Mouse (Mus musculus): Measurements from ENCODE around the gene Car14. TPM values are rescaled to one million over a fixed set of nuclear protein-coding genes. Genes with fewer than 3 reads are reported as not detected.

The Car14 gene
- polyA plus RNA-seq (2015; fragmentation: Illumina TruSeq; extraction: RNeasy Lipid Tissue Mini Kit (QIAGEN cat#74804); ENCODE audit: insufficient read depth, low replicate concordance) = not detected

DNA sequence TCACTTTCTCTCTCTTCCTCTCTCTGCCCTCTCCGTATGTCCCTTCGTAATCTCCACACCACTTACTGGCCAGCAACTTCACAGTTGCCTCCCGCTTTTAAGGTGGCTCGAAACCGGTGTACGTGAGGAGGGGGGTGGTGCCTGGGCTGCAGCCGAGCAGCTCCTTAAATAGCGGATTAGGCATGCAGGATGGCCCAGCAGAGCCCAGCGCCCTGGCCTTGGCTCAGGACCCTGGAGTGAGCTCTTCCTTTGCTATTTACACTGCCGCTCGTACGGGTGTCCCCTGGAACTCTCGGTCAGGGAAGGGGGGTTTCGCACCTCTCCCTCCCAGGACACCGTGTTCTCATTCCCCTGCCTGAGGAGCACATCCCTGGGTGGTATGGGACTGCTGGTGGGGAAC is at the start of gene Car14:
Gene Car14, minus strand, starts transcription at position 124 of the 400 bp plus-strand sequence.

DNA sequence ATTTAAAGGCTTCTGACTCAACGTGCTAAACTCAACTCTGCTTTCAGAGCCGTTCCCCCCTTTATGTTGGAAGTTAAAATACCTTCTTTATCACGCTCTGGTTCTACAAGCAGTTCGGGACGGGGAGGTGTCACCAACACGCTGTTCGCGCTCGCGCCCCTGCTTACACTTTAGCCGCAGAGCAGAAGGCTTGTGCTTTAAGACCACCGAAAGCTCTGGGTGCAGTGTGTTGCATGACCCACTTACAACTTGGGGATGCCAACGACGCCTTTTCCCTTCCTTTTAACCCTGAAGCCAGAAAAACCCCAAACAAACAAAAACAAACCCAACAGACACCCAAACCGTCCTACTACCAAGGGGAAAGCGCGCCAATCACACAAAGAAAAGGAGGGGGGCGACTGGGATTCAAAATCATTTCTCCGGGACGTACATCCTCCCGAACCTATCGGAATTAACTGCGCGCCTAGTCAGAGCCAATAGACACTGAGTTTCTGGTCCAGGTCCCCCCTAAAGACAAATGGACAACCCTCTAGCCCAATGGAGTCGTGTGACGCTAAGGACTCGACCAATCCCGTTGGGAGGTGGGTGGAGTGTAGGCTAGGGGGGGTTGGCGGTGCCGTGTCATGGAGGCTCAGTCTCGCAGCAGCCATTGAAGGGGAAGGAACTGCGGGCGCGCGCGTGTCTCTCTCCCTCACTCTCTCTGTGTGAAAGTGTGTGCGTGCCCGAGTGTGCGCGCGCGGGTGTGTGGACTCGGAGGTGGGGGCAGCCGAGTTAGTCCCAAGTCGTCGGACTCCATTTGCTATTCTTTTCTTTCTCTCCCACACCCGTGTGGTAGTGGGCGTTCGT is 24.4 kb upstream of the Car14 start, which contains the start of gene Anp32e:
Gene Anp32e, plus strand, starts transcription at position 589 of the 846 bp plus-strand sequence.

DNA sequence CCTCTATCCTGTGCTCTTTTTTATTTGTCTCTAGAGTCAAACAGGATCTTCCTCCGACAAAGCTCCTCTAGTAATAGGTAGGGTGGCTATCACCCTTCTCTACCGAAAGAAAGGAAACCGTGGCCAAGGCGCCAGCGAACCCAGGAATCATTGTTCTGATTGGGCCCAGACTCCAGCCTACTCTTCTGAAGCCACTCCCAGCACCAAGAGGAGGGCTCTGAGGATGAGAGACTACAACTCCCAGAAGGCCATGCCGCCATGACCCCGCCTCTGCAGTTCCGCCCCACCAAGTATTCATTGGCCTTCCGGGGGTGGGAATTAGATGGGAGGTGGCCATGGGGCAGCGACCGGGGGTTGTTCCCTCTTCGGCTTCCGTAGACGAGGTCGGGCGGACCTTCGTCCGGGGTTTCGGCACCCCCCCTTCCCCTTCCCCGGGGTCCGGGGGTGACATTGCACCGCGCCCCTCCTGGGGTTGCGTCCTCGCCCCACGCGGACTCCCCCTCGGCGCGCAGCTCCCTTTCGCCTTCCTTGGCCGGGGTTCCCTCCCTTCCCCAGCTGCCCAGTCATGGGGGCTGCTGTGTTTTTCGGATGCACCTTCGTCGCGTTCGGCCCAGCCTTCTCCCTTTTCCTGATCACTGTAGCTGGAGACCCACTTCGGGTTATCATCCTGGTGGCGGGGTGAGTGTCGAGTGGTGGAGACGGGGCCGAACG is 10.7 kb downstream of the Car14 start, which contains the start of gene Aph1a:
Gene Aph1a, plus strand, starts transcription at position 364 of the 711 bp plus-strand sequence.

DNA sequence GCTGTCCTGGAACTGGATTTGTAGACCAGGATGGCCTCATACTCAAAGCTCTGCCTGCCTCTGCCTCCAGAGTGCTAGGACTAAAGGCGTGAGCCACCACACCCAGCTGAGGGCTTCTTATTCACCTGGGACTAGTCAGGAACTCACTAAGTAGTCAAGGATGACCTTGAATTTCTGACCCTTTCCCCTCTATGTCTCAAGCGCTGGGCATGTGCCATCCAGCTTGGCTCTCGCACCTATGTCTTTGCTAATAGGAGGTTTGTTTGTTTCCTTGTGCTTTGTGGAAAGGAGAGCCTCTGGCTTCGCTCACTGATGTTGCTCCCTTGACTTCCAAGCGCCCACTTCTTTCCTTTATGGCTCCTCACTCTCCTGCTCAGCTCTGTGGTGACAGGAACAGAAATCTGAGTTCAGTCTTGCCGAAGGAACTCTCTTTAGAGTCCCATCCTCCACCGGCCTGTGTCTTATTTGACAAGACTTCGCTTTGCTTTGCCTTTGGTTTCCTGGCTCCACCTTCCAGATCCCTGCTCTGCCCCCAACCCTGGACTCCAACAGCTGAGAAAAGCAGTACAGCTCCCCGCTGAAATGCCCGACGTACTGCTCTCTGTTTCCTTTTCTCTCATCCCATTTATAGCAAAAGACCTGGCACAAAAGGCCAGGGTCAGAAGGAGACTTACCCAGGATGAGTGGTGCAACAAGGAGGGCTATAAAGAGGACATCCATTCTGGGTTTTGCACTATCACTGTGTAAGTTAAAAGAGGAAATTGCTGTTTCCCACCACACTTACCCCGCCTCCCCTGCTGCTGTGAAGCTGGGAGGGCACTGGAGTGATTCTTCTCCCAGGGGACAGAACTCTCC is 13.1 kb downstream of the Car14 start, which contains the start of gene BC028528:
Gene BC028528, minus strand, starts transcription at position 795 of the 855 bp plus-strand sequence.

DNA sequence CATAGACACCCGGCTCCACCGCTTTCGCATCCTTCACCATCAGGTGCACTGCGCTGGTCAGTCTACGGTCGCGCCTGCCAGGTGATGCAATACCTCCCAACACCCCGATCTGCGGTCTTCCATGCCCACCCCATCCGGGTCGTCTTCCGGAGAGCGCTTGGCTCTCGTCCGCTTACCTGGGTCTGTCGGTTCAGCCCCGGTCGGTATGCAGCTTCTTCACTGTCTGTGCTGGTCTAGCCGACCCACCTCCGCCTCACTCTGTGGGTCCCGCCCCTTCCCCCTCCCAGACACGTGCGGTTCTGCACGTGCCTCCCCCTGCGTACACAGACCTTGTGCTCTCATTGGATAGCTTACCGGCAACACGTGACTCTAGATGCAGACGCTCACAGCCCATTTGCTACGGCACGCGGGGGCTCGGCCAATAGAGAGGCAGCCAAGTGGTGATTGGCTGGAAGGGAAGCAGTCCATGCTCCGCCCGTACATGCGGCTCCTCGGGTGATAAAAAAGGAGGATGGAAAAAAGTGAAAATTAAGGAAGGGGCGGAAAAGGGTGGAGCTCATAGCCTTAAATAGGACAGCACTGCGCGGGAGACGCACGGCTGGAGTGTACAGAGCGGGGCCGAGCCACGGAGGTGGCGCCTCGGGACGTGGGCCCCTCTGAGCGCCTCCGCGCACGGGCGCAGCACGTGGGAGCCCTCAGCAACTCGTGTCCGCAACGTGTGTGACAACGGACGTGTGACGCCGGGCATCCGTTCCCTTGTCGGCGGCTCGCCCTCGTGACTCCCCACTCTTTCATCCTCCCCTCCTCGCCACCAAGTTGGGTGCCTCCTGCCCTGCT is 22.3 kb downstream of the Car14 start, which contains the start of gene Ciart:
Gene Ciart, minus strand, starts transcription at position 273 of the 837 bp plus-strand sequence.

DNA sequence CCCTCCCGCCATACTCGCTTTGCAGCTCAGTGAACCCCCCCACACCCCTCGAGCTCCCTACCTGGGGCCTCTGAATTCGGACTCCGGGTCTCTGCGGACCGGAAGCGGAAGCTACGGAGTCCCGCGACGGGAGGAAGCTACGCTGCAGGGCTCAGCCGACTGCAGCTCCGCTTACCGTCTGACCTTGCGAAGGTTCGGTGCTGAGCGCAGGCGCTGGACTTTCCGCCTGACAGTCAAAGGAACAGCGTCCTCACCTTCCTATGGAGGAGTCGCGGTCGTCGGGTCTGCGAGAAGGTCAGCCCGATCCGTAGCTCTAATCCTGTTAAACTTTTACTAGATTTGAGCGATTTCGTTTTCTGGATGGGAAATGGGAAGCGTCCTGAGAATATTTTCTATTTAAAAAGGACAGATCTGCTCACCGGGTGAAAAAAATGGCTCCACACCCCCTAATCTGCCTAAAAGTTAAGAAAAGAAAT is 33.1 kb downstream of the Car14 start, which contains the start of gene Mrps21:
Gene Mrps21, minus strand, starts transcription at position 128 of the 476 bp plus-strand sequence.

DNA sequence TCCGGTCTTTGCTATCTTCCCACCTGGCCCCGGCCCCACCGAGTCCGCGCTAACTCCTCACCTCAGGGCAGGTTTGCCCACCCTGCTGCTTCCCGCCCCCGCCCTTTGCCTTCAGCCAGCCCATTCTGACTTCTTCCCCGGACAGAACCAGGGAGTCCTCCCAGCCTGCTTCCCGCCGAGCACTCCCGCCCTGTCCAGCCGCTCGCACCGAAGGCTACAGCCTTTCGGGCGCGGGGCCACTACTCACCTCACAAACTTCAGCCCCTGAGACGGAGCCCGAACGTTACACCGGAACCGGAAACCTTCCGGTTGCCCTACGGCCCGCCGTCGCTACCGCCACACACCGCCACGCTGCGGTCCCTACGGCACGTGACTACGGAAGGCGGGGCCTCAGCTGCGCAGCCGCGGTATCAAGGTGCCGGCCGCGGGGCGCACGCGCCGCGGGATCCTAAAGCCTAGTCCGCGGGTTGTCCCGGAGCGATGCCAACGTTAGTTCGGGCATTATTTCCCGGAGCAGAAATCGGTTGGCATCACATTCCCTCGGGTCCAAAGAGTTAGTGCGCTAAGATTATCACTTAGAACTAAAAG is 48.9 kb downstream of the Car14 start, which contains the start of gene Prpf3:
Gene Prpf3, minus strand, starts transcription at position 384 of the 588 bp plus-strand sequence.

Other genes starting within 250 kb of the Car14 start
- 594 TPM for gene Mcl1, start 245.9 kb downstream of the Car14 start, polyA plus RNA-seq (2015; fragmentation: Illumina TruSeq; extraction: RNeasy Lipid Tissue Mini Kit (QIAGEN cat#74804); ENCODE audit: insufficient read depth, low replicate concordance)
- gene Adamtsl4, start 216.8 kb downstream of the Car14 start, polyA plus RNA-seq (2015; fragmentation: Illumina TruSeq; extraction: RNeasy Lipid Tissue Mini Kit (QIAGEN cat#74804); ENCODE audit: insufficient read depth, low replicate concordance) = 2.2 TPM
- 22.0 TPM for gene Ecm1, start 165.1 kb downstream of the Car14 start, polyA plus RNA-seq (2015; fragmentation: Illumina TruSeq; extraction: RNeasy Lipid Tissue Mini Kit (QIAGEN cat#74804); ENCODE audit: insufficient read depth, low replicate concordance)
- gene Tars2, start 144.5 kb downstream of the Car14 start, polyA plus RNA-seq (2015; fragmentation: Illumina TruSeq; extraction: RNeasy Lipid Tissue Mini Kit (QIAGEN cat#74804); ENCODE audit: insufficient read depth, low replicate concordance) = 43.4 TPM
- 42.6 TPM for gene Rprd2, start 85.8 kb downstream of the Car14 start, polyA plus RNA-seq (2015; fragmentation: Illumina TruSeq; extraction: RNeasy Lipid Tissue Mini Kit (QIAGEN cat#74804); ENCODE audit: insufficient read depth, low replicate concordance)
- gene Prpf3, start 48.8 kb downstream of the Car14 start, polyA plus RNA-seq (2015; fragmentation: Illumina TruSeq; extraction: RNeasy Lipid Tissue Mini Kit (QIAGEN cat#74804); ENCODE audit: insufficient read depth, low replicate concordance) = 62.6 TPM
- gene Mrps21, start 33.2 kb downstream of the Car14 start, polyA plus RNA-seq (2015; fragmentation: Illumina TruSeq; extraction: RNeasy Lipid Tissue Mini Kit (QIAGEN cat#74804); ENCODE audit: insufficient read depth, low replicate concordance) = 111 TPM
- gene Ciart, start 22.4 kb downstream of the Car14 start, polyA plus RNA-seq (2015; fragmentation: Illumina TruSeq; extraction: RNeasy Lipid Tissue Mini Kit (QIAGEN cat#74804); ENCODE audit: insufficient read depth, low replicate concordance) = 3.2 TPM
- gene BC028528, start 12.7 kb downstream of the Car14 start, polyA plus RNA-seq (2015; fragmentation: Illumina TruSeq; extraction: RNeasy Lipid Tissue Mini Kit (QIAGEN cat#74804); ENCODE audit: insufficient read depth, low replicate concordance) = 124 TPM
- 51.8 TPM for gene Aph1a, start 10.7 kb downstream of the Car14 start, polyA plus RNA-seq (2015; fragmentation: Illumina TruSeq; extraction: RNeasy Lipid Tissue Mini Kit (QIAGEN cat#74804); ENCODE audit: insufficient read depth, low replicate concordance)
- gene Anp32e, start 24.6 kb upstream of the Car14 start, polyA plus RNA-seq (2015; fragmentation: Illumina TruSeq; extraction: RNeasy Lipid Tissue Mini Kit (QIAGEN cat#74804); ENCODE audit: insufficient read depth, low replicate concordance) = 154 TPM
- gene Plekho1, start 91.3 kb upstream of the Car14 start, polyA plus RNA-seq (2015; fragmentation: Illumina TruSeq; extraction: RNeasy Lipid Tissue Mini Kit (QIAGEN cat#74804); ENCODE audit: insufficient read depth, low replicate concordance) = 109 TPM
- gene Vps45, start 153.8 kb upstream of the Car14 start, polyA plus RNA-seq (2015; fragmentation: Illumina TruSeq; extraction: RNeasy Lipid Tissue Mini Kit (QIAGEN cat#74804); ENCODE audit: insufficient read depth, low replicate concordance) = 36.0 TPM
- gene Otud7b, start 199.8 kb upstream of the Car14 start, polyA plus RNA-seq (2015; fragmentation: Illumina TruSeq; extraction: RNeasy Lipid Tissue Mini Kit (QIAGEN cat#74804); ENCODE audit: insufficient read depth, low replicate concordance) = 20.5 TPM